Mouse (Mus musculus): Measurements from ENCODE around the gene Olfr888. TPM values are rescaled to one million over a fixed set of nuclear protein-coding genes. Genes with fewer than 3 reads are reported as not detected.

Olfr888 gene
- not detected for polyA plus RNA-seq (2017; shearing (Covaris generic))

GRCm38 (mm10) chr9:38107828-38108227, at the start of gene Olfr888:
Gene Olfr888, plus strand, starts transcription at chr9:38108128.

GRCm38 (mm10) chr9:38061022-38061421, 46.9 kb upstream of the Olfr888 start, which contains the start of gene Olfr885:
Gene Olfr885, plus strand, starts transcription at chr9:38061322.

GRCm38 (mm10) chr9:38083772-38084171, 24.2 kb upstream of the Olfr888 start, which contains the start of gene Olfr887:
Gene Olfr887, plus strand, starts transcription at chr9:38084072.

GRCm38 (mm10) chr9:38114898-38115297, 7.0 kb downstream of the Olfr888 start, which contains the start of gene Olfr889:
Gene Olfr889, plus strand, starts transcription at chr9:38115198.

GRCm38 (mm10) chr9:38142217-38142616, 34.3 kb downstream of the Olfr888 start, which contains the start of gene Olfr890:
Gene Olfr890, plus strand, starts transcription at chr9:38142517.

Other genes starting within 250 kb of the Olfr888 start
- gene Olfr145, start 211.4 kb upstream of the Olfr888 start, polyA plus RNA-seq (2017; shearing (Covaris generic)) = 0.05 TPM
- 0.21 TPM for gene Olfr878, start 190.3 kb upstream of the Olfr888 start, polyA plus RNA-seq (2017; shearing (Covaris generic))
- gene Olfr881, start 116.3 kb upstream of the Olfr888 start, polyA plus RNA-seq (2017; shearing (Covaris generic)) = 0.17 TPM
- gene Olfr883, start 82.3 kb upstream of the Olfr888 start, polyA plus RNA-seq (2017; shearing (Covaris generic)) = not detected
- gene Olfr884, start 61.6 kb upstream of the Olfr888 start, polyA plus RNA-seq (2017; shearing (Covaris generic)) = not detected
- not detected for gene Olfr885, start 46.8 kb upstream of the Olfr888 start, polyA plus RNA-seq (2017; shearing (Covaris generic))
- 0.25 TPM for gene Olfr887, start 24.1 kb upstream of the Olfr888 start, polyA plus RNA-seq (2017; shearing (Covaris generic))
- 0.12 TPM for gene Olfr889, start 7.1 kb downstream of the Olfr888 start, polyA plus RNA-seq (2017; shearing (Covaris generic))
- 0.12 TPM for gene Olfr890, start 34.4 kb downstream of the Olfr888 start, polyA plus RNA-seq (2017; shearing (Covaris generic))
- gene Olfr891, start 72.7 kb downstream of the Olfr888 start, polyA plus RNA-seq (2017; shearing (Covaris generic)) = not detected
- gene Olfr893, start 100.2 kb downstream of the Olfr888 start, polyA plus RNA-seq (2017; shearing (Covaris generic)) = not detected
- gene Olfr894, start 109.9 kb downstream of the Olfr888 start, polyA plus RNA-seq (2017; shearing (Covaris generic)) = not detected
- not detected for gene Olfr143, start 144.6 kb downstream of the Olfr888 start, polyA plus RNA-seq (2017; shearing (Covaris generic))
- not detected for gene Olfr895, start 159.7 kb downstream of the Olfr888 start, polyA plus RNA-seq (2017; shearing (Covaris generic))
- not detected for gene Olfr896-ps1, start 183.0 kb downstream of the Olfr888 start, polyA plus RNA-seq (2017; shearing (Covaris generic))
- gene Olfr25, start 220.9 kb downstream of the Olfr888 start, polyA plus RNA-seq (2017; shearing (Covaris generic)) = not detected
- gene Olfr898, start 240.3 kb downstream of the Olfr888 start, polyA plus RNA-seq (2017; shearing (Covaris generic)) = 0.15 TPM

All from effector memory CD4-positive, alpha-beta T cell, adult 5 months (primary cell).